Mouse (Mus musculus) liver, embryonic 13.5 days (tissue): ENCODE results near the gene Pcsk4. TPM values are rescaled to one million over a fixed set of nuclear protein-coding genes. Genes with fewer than 3 reads are reported as not detected.

Experiments used
- ATAC-seq: fragments of 200-750 bp; cut with Nextera tagmentation; 2 replicates; pipeline ENCODE4 v1.8.0; 2017; ENCODE audit warnings: low read depth, mild to moderate bottlenecking, moderate number of reproducible peaks, moderate library complexity
- DNase-seq: peaks from one replicate; pipeline ENCODE4 v3.0.0; 2022
- H3K27ac ChIP-seq: fragments of 300-500 bp; sonication (generic); 2 replicates; pipeline ENCODE4 v1.5.1; 2015; ENCODE audit warnings: moderate library complexity, mild to moderate bottlenecking, inconsistent platforms
- H3K27me3 ChIP-seq: fragments of 300-500 bp; sonication (generic); 2 replicates; pipeline ENCODE4 v1.6.1; 2015; ENCODE audit warnings: mild to moderate bottlenecking, inconsistent platforms
- H3K36me3 ChIP-seq: fragments of 300-500 bp; sonication (generic); 2 replicates; pipeline ENCODE4 v1.6.1; 2015; ENCODE audit warnings: mild to moderate bottlenecking, inconsistent platforms
- H3K4me1 ChIP-seq: fragments of 300-500 bp; sonication (generic); replicated peaks from 2 replicates; pipeline ENCODE4 v1.6.1; 2015; ENCODE audit warnings: inconsistent platforms
- H3K4me2 ChIP-seq: fragments of 300-500 bp; sonication (generic); 2 replicates; pipeline ENCODE4 v1.6.1; 2015; ENCODE audit warnings: inconsistent platforms, mild to moderate bottlenecking, moderate library complexity
- H3K4me3 ChIP-seq: fragments of 300-500 bp; sonication (generic); replicated peaks from 2 replicates; pipeline ENCODE4 v1.5.1; 2015; ENCODE audit warnings: mild to moderate bottlenecking, inconsistent platforms
- H3K9ac ChIP-seq: fragments of 300-500 bp; sonication (generic); 2 replicates; pipeline ENCODE4 v1.6.1; 2015; ENCODE audit warnings: mild to moderate bottlenecking, inconsistent platforms
- H3K9me3 ChIP-seq: fragments of 300-500 bp; sonication (generic); replicated peaks from 2 replicates; pipeline ENCODE4 v1.6.1; 2016; ENCODE audit warnings: inconsistent platforms
- WGBS: fragments of 180-500 bp; shearing (Covaris S2); methylation state at CpG from one replicate; pipeline ENCODE4 v1.1.7; 2015; ENCODE audit not compliant: insufficient replicate concordance; 5-methylcytosine and 5-hydroxymethylcytosine counted together
- polyA plus RNA-seq: library from polyadenylated mRNA; unstranded; fragments of >200 nt; fragmentation: Nextera tagmentation; extraction: Ambion mirVana; gene quantifications from 2 replicates; pipeline ENCODE4 v1.2.1, GENCODE M21; 2015

Gene Pcsk4
- polyA plus RNA-seq, 1 experiment from 2014 or later = 5.3 TPM

GRCm38 (mm10) chr10:80336263-80336662 lies 7.0 kb upstream of the Pcsk4 start:
- Histone ChIP-seq H3K9me3 (no peaks in the 10 kb centered on the region), H3K4me2 (no peak overlapping the region), H3K27me3 (peaks cover 20% of the 10 kb centered on the region), H3K27ac (no peak overlapping the region), H3K36me3 (peaks cover 35% of the 10 kb centered on the region), H3K4me3 (no peak overlapping the region), H3K4me1 (peaks cover 51% of the 10 kb centered on the region), H3K9ac (no peak overlapping the region)
- DNase-seq = no peak
- no peak for ATAC-seq
- WGBS = 73% methylated on average over 12 of the region's 12 CpGs

DNA sequence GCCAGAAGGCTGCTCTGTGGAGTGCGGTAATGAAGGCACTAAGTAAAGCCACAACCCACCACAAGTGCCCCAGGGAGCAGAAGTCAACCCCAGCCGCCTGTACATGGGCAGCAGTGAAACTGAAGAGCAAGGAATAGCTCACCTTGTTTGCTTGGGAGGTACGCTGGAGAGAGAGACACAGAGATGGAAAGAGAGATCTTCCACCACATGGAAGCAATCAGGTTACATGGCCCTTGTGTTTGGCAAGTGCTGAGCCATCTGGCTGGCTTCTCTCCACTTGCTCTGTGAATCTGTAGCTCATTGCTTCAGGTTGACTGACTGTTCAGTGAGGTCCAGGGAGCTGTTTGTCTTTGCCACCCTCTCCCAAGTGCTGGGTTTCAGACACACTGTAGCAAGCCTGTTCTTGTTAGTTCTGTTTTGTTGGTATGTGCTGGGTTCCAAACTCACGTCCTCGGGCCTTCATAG lies 3.3 kb upstream of the Pcsk4 start:
- peak overlapping the region; percentile 71 for H3K4me3 ChIP-seq
- ATAC-seq = no peak

DNA sequence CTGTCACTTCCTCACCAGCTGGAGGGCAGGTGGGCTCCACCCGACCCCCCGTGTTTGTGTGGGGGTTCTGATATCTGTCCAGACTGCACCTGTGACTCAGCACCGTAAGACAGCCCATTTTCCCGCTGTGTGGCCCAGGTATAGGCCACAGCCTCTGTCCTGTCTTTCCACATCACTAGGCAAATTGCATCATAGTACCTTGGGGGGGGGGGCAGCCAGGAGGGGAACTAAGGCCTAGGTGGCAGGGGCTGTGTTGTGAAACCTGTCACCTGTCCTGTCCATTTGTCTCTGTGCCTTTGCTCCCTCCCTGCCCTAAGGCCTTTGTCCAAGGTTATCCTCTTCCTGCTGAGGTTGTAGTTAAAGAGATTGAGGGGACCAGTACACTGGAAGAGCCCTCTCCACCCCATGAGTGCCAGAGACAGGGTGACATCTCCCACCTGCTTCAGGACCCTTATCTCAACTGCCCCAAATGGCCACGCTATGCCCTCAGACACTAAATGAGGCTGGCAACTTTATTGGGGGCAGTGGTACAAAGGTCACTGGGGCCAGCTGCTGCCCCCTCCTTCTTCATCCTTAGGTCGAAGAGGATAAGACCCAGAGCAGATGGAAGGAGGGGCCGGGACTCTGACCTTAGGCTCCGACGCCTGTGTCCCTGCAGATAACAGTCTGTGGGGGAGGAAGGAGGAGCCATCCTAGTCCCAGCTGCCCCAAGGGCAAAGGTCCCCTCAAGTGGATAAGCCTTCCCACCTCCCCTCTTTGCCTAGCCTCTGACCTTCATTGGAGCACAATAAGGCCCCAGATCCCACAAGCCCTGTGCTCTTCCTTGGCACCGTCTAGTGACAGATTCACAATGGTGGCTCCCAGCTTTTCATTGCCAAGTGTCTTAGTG lies 2.6 kb upstream of the Pcsk4 start:
- H3K4me3 ChIP-seq = peak overlapping the region; percentile 71
- peaks cover 66% of the 10 kb centered on the region for H3K4me1 ChIP-seq
- peak; percentile 79 for ATAC-seq
- peak; percentile 83 for DNase-seq
- H3K9me3 ChIP-seq = no peaks in the 10 kb centered on the region
- H3K27ac ChIP-seq = peak overlapping the region; percentile 96
- H3K4me2 ChIP-seq = peak overlapping the region; percentile 98
- H3K9ac ChIP-seq = peak overlapping the region; percentile 83
- H3K36me3 ChIP-seq = peaks cover 35% of the 10 kb centered on the region
- 14% methylated on average over 10 of the region's 10 CpGs for WGBS
- peaks cover 8% of the 10 kb centered on the region for H3K27me3 ChIP-seq

More for the DNA sequence above, 3.3 kb upstream of the Pcsk4 start:
- Histone ChIP-seq H3K9me3 (no peaks in the 10 kb centered on the region), H3K4me1 (peaks cover 66% of the 10 kb centered on the region), H3K9ac (peak overlapping the region; percentile 83), H3K27me3 (peaks cover 8% of the 10 kb centered on the region), H3K27ac (peak overlapping the region; percentile 96), H3K4me2 (peak overlapping the region; percentile 98), H3K36me3 (peaks cover 35% of the 10 kb centered on the region)
- DNase-seq = no peak
- WGBS = 51% methylated on average over 5 of the region's 5 CpGs

DNA sequence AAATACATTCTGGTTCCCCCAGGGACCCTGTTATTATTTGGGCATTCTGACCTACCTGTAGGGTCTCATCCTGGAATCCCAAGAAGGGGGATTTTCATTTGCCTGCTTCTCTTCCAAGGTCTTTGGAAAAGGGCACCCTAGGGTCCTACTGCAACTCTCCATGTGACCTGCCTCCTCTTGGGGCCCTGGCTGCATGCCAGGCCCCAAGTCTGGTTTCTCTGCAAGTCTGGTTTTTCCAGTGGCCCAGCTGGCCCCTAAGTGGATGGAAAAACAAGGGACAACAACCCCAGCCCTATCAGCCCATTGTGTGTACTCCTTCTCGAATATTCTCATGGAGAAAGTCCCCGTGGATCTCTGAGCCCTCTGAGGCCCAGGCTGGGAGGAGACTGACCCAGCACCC lies 1.6 kb upstream of the Pcsk4 start:
- peak overlapping the region; percentile 83 for H3K9ac ChIP-seq
- peak overlapping the region; percentile 71 for H3K4me3 ChIP-seq
- peaks cover 27% of the 10 kb centered on the region for H3K36me3 ChIP-seq
- peak overlapping the region; percentile 96 for H3K27ac ChIP-seq
- no peak for ATAC-seq
- peaks cover 69% of the 10 kb centered on the region for H3K4me1 ChIP-seq
- H3K27me3 ChIP-seq = peaks cover 8% of the 10 kb centered on the region
- H3K4me2 ChIP-seq = peak overlapping the region; percentile 98
- 55% methylated on average over 2 of the region's 2 CpGs for WGBS
- no peak for DNase-seq
- no peaks in the 10 kb centered on the region for H3K9me3 ChIP-seq

GRCm38 (mm10) chr10:80330084-80330483 lies 786 bp upstream of the Pcsk4 start:
- ATAC-seq (no peak), DNase-seq (no peak)
- H3K9me3 ChIP-seq = no peaks in the 10 kb centered on the region
- H3K4me2 ChIP-seq = peak overlapping the region; percentile 98
- peak overlapping the region; percentile 96 for H3K27ac ChIP-seq
- peaks cover 75% of the 10 kb centered on the region for H3K4me1 ChIP-seq
- peak overlapping the region; percentile 83 for H3K9ac ChIP-seq
- peaks cover 19% of the 10 kb centered on the region for H3K36me3 ChIP-seq
- peak overlapping the region; percentile 71 for H3K4me3 ChIP-seq
- 1% methylated on average over 41 of the region's 41 CpGs for WGBS
- H3K27me3 ChIP-seq = peaks cover 3% of the 10 kb centered on the region; the same call in 1 of the 2 replicates

- no peak for DNase-seq
- Histone ChIP-seq H3K27ac (no peak overlapping the region; the same call in 1 of the 2 replicates), H3K36me3 (no peaks in the 10 kb centered on the region), H3K9me3 (no peaks in the 10 kb centered on the region), H3K4me3 (no peak overlapping the region), H3K4me1 (peaks cover 74% of the 10 kb centered on the region), H3K9ac (0 out of 2 replicates have a peak overlapping the region, but pooled peaks have one; percentile 15), H3K27me3 (no peaks in the 10 kb centered on the region), H3K4me2 (no peak overlapping the region)
- no peak for ATAC-seq
- WGBS = 74% methylated on average over 21 of the region's 21 CpGs
Measured at GRCm38 (mm10) chr10:80325045-80325444, 4.3 kb downstream of the Pcsk4 start.

DNA sequence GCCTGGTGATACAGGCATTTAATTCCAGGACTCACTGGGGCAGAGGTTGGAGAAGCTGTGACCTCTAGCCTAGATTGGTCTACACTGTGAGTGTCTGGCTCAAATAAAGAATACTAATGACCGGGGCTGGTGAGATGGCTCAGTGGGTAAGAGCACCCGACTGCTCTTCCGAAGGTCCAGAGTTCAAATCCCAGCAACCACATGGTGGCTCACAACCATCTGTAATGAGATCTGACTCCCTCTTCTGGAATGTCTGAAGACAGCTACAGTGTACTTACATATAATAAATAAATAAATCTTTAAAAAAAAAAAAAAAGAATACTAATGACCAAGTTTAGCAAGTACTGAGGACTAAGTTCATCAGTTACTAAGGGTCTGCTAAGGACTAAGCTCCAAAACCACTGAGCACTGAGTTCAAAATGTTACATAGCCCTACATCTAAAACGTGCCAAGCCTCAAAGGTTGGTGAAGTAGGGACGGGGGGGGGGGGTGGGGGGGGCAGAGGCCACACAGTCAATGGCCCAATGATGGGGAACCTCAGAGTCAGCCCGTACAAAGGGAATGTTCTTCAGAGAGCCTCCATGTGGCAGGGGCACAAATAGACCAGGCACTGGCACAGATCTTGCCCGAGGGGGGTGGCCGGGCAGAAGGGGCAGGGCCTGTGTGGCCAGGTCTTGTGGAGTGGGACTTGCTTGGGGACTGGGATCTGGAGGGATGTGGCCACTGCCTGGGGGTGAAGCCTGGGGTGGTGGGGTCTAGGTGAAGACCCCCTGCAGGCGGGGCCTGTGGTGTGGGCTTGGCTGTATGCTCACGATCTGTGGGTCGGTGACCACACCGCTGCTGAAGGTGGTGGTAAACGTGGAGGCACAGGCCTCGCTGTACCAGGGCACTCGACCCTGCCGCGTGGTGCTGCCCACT lies 4.9 kb downstream of the Pcsk4 start:
- ATAC-seq (no peak), DNase-seq (no peak)
- H3K27me3 ChIP-seq = no peaks in the 10 kb centered on the region
- no peaks in the 10 kb centered on the region for H3K9me3 ChIP-seq
- peak overlapping the region; percentile 80 for H3K4me3 ChIP-seq
- WGBS = 73% methylated on average over 17 of the region's 17 CpGs
- H3K27ac ChIP-seq = peak overlapping the region; percentile 91
- peak overlapping the region; percentile 100 for H3K4me2 ChIP-seq
- peak overlapping the region; percentile 82 for H3K9ac ChIP-seq
- peaks cover 73% of the 10 kb centered on the region for H3K4me1 ChIP-seq
- peaks cover 1% of the 10 kb centered on the region for H3K36me3 ChIP-seq

DNA sequence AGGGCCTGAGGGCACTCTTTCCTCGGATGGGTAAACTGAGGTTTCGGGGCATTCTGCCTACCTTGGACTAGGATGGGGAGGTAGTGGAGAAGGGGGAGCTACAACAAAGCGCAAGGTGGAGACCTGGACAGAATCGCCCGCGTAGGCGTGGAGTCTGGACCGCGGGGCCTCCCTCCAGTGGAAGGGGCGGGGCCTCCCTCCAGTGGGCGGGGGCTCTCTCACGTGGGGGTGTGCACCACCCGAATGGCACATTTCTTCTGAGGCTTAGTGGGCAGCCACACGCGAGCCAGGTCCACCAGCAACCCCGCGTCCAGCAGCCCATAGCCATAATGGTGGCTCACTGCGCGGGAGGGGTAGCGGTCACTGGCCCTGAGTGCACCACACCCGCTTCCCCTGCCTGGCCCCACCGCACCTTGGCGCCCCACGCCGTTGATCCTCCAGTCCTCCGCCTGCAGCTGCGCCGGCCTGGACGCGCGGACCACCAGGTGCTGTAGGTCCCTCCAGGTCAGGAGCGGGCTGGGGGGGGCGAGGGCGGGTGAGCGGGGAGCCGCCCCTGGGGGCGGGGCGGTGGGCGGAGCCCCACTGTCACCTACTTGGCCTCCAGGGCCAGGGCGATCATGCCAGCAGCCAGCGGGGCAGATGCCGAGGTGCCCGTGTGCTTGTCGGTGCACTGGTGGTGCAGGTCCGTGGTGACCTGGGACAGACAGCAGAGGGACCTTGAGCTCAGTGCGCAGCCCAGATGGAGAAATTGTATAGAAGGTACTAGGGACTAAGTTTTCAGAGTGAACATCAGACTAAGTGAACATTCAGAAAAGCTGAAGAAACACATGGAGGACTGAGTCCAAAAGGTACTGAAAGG lies 5.8 kb downstream of the Pcsk4 start:
- Histone ChIP-seq H3K4me3 (peak overlapping the region; percentile 80), H3K4me2 (peak overlapping the region; percentile 100), H3K27me3 (no peaks in the 10 kb centered on the region), H3K36me3 (peaks cover 10% of the 10 kb centered on the region), H3K9me3 (no peaks in the 10 kb centered on the region), H3K27ac (peak overlapping the region; percentile 91), H3K9ac (peak overlapping the region; percentile 82), H3K4me1 (peaks cover 73% of the 10 kb centered on the region)
- DNase-seq = peak; percentile 77
- under 1% methylated on average over 44 of the region's 46 CpGs for WGBS
- peak; percentile 67 for ATAC-seq

DNA sequence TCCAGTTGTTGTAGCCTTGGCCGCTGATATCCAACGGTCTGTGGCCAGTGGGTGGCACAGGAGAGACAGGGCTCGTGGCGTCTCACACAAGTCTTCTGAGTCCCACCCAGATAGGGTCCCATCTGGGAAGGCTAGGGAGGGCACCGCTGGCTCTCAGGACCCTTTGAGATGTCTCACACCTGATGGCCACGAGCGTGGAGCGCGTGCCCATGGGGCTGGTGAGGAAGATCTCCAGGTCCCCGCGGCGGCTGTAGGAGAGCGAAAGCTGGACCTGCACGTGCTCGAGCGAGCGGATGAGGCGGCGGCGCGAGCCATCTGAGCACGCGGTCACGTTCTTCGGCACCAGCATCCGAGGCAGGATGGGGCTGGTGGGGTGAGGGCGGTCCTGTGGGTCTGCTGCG lies 6.5 kb downstream of the Pcsk4 start:
- H3K36me3 ChIP-seq = peaks cover 17% of the 10 kb centered on the region
- H3K27me3 ChIP-seq = 0 out of 2 replicates have a peak, but pooled peaks cover under 1% of the 10 kb centered on the region
- 2% methylated on average over 28 of the region's 28 CpGs for WGBS
- H3K9ac ChIP-seq = peak overlapping the region; percentile 82
- no peak for DNase-seq
- ATAC-seq = peak; percentile 8; the same call in 1 of the 2 replicates
- peak overlapping the region; percentile 91 for H3K27ac ChIP-seq
- peaks cover 75% of the 10 kb centered on the region for H3K4me1 ChIP-seq
- peak overlapping the region; percentile 80 for H3K4me3 ChIP-seq
- peak overlapping the region; percentile 100 for H3K4me2 ChIP-seq
- no peaks in the 10 kb centered on the region for H3K9me3 ChIP-seq
